Mouse (Mus musculus): ENCODE measurements around the gene Chd1. TPM values are rescaled to one million over a fixed set of nuclear protein-coding genes. Genes with fewer than 3 reads are reported as not detected.

Gene Chd1
- polyA plus RNA-seq, 1 experiment from 2014 or later = 54.7 TPM

GRCm38 (mm10) chr17:15820761-15821160 is 116.0 kb downstream of the Chd1 start:
- no peak for DNase-seq (ENCODE audit: low spot score)
- H3K9ac ChIP-seq (ENCODE audit: low read depth, low read length) = no peak overlapping the region
- H3K27ac ChIP-seq (ENCODE audit: low read depth, low read length) = no peak overlapping the region
- no peak overlapping the region for H3K4me2 ChIP-seq (replicated peaks; ENCODE audit: low read depth, low read length)
- no peaks in the 10 kb centered on the region for H3K9me3 ChIP-seq (ENCODE audit: control insufficient read depth, low read length)
- peaks cover 2% of the 10 kb centered on the region; the same call in 1 of the 2 replicates for H3K36me3 ChIP-seq (ENCODE audit: control insufficient read depth, insufficient read depth, low read length)
- no peaks in the 10 kb centered on the region for H3K27me3 ChIP-seq (ENCODE audit: control insufficient read depth, insufficient read depth, low read length)
- H3K4me1 ChIP-seq (replicated peaks; ENCODE audit: control insufficient read depth, insufficient read depth, low read length) = no peaks in the 10 kb centered on the region
- ATAC-seq (ENCODE audit: low FRiP score) = no peak
- H3K4me3 ChIP-seq (ENCODE audit: low read depth, low read length) = no peak overlapping the region
- 80% methylated on average over 10 of the region's 10 CpGs for WGBS

- Histone ChIP-seq H3K9me3 (ENCODE audit: control insufficient read depth, low read length) (no peaks in the 10 kb centered on the region), H3K9ac (ENCODE audit: low read depth, low read length) (no peak overlapping the region), H3K27me3 (ENCODE audit: control insufficient read depth, insufficient read depth, low read length) (no peaks in the 10 kb centered on the region), H3K4me2 (replicated peaks; ENCODE audit: low read depth, low read length) (no peak overlapping the region), H3K27ac (ENCODE audit: low read depth, low read length) (no peak overlapping the region), H3K4me1 (replicated peaks; ENCODE audit: control insufficient read depth, insufficient read depth, low read length) (no peaks in the 10 kb centered on the region), H3K4me3 (ENCODE audit: low read depth, low read length) (no peak overlapping the region), H3K36me3 (ENCODE audit: control insufficient read depth, insufficient read depth, low read length) (peaks cover 2% of the 10 kb centered on the region; the same call in 1 of the 2 replicates)
- 90% methylated on average over 4 of the region's 4 CpGs for WGBS
- ATAC-seq (ENCODE audit: low FRiP score) (no peak), DNase-seq (ENCODE audit: low spot score) (no peak)
These were observed 116.9 kb downstream of the Chd1 start for GRCm38 (mm10) chr17:15821706-15822105.

Other genes with a start within 250 kb of the Chd1 start
- 275 and 283 TPM in 2 replicates for gene Psmb1, start 205.2 kb upstream of the Chd1 start, polyA plus RNA-seq (2014; fragmentation: Nextera tagmentation; extraction: Ambion mirVana)
- 72.1 and 76.7 TPM in 2 replicates for gene Tbp, start 205.1 kb upstream of the Chd1 start, polyA plus RNA-seq (2014; fragmentation: Nextera tagmentation; extraction: Ambion mirVana)
- 66.9 and 68.3 TPM in 2 replicates for gene Pdcd2, start 177.7 kb upstream of the Chd1 start, polyA plus RNA-seq (2014; fragmentation: Nextera tagmentation; extraction: Ambion mirVana)
- gene Prdm9, start 140.6 kb upstream of the Chd1 start, polyA plus RNA-seq (2014; fragmentation: Nextera tagmentation; extraction: Ambion mirVana) = 0.85 and 1.7 TPM in 2 replicates
- gene Rgmb, start 126.1 kb downstream of the Chd1 start, polyA plus RNA-seq (2014; fragmentation: Nextera tagmentation; extraction: Ambion mirVana) = 102 and 107 TPM in 2 replicates